In the genomic region with DNA sequence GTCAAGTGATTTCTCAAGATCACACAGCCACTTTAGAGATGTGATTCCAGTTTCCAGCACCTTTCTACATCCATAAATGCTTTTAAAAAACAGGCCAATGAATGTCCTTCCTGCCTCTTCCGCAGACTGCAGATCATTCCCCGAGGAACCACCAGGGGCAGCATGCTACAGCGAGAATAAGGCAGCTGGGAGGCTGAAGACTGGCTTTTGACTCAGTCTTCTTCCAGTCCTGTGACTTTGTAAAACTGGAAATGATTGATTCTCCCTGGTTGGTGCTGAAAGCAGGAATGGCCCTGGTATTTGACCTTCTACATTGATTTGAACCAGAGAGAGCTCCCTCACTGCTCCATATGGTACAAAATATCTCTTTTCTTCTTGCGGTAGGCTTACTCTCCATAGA, we compare ENCODE assay signal across 8 mouse cellular contexts. TPM values are rescaled to one million over a fixed set of nuclear protein-coding genes. Genes with fewer than 3 reads are reported as not detected.
DNase-seq lines count a peak whose midpoint lies in the region; ATAC-seq and TF ChIP-seq lines count a peak whose summit lies in the region.

No protein-coding gene starts in this region.

- 33% methylated on average over 4 of the region's 4 CpGs for WGBS in kidney, adult 2 months
- whole genome bisulfite sequencing in kidney, embryonic 16.5 days, result 31% methylated on average over 4 of the region's 4 CpGs
- 25% methylated on average over 4 of the region's 4 CpGs for WGBS in liver, embryonic 12.5 days (ENCODE audit: insufficient replicate concordance)

- no peak overlapping the region for H3K4me3 ChIP-seq in kidney, adult 2 months (ENCODE audit: insufficient read depth, low read depth, low read length)
- no peak overlapping the region for H3K4me3 ChIP-seq in kidney, embryonic 16.5 days (ENCODE audit: low read length)
- H3K4me3 ChIP-seq in bone marrow macrophage, adult 2 months (ENCODE audit: insufficient read depth, low read length), result no peak overlapping the region
- H3K4me3 ChIP-seq in liver, embryonic 12.5 days, result no peak overlapping the region

- no peak overlapping the region for H3K4me2 ChIP-seq in kidney, embryonic 16.5 days (replicated peaks; ENCODE audit: low read depth, low read length)
- no peak overlapping the region for H3K4me2 ChIP-seq in liver, embryonic 12.5 days

- H3K9ac ChIP-seq in kidney, embryonic 16.5 days (replicated peaks; ENCODE audit: low read length), result no peak overlapping the region
- no peak overlapping the region for H3K9ac ChIP-seq in liver, embryonic 12.5 days

- no peaks in the 10 kb centered on the region for H3K4me1 ChIP-seq in kidney, adult 2 months (ENCODE audit: control insufficient read depth, insufficient read depth, low read length)
- no peaks in the 10 kb centered on the region for H3K4me1 ChIP-seq in kidney, embryonic 16.5 days (ENCODE audit: insufficient read depth, low read length)
- H3K4me1 ChIP-seq in bone marrow macrophage, adult 2 months (ENCODE audit: control insufficient read depth, insufficient read depth, low read length), result peaks cover 19% of the 10 kb centered on the region
- peaks cover 24% of the 10 kb centered on the region for H3K4me1 ChIP-seq in liver, embryonic 12.5 days

- peak; percentile 75 for DNase-seq in kidney, adult 2 months
- peak; percentile 60 for DNase-seq in ES-CJ7 (ENCODE audit: low read depth, low spot score)
- peak; percentile 55 for DNase-seq in retina, embryonic 14.5 days (ENCODE audit: low spot score)
- DNase-seq in layer of hippocampus, postnatal 36 days, result no peak

- no peak overlapping the region for H3K27ac ChIP-seq in kidney, adult 2 months (ENCODE audit: insufficient read depth, low read depth, low read length)
- no peak overlapping the region for H3K27ac ChIP-seq in kidney, embryonic 16.5 days (ENCODE audit: low read length)
- no peak overlapping the region for H3K27ac ChIP-seq in bone marrow macrophage, adult 2 months (ENCODE audit: insufficient read depth, low read depth, low read length)
- H3K27ac ChIP-seq in liver, embryonic 12.5 days, result 0 out of 2 replicates have a peak overlapping the region, but pooled peaks have one; percentile 28

- H3K36me3 ChIP-seq in kidney, adult 2 months (ENCODE audit: control insufficient read depth, insufficient read depth, low read length), result no peaks in the 10 kb centered on the region
- no peaks in the 10 kb centered on the region for H3K36me3 ChIP-seq in kidney, embryonic 16.5 days (ENCODE audit: insufficient read depth, low read length)
- no peaks in the 10 kb centered on the region for H3K36me3 ChIP-seq in liver, embryonic 12.5 days

- no peaks in the 10 kb centered on the region for H3K9me3 ChIP-seq in kidney, embryonic 16.5 days (ENCODE audit: low read length)
- no peaks in the 10 kb centered on the region for H3K9me3 ChIP-seq in liver, embryonic 12.5 days (replicated peaks)

- ATAC-seq in kidney, embryonic 16.5 days (ENCODE audit: low FRiP score, low TSS enrichment), result no peak
- peak; percentile 38 for ATAC-seq in granulocyte monocyte progenitor cell, adult 5-6 weeks (replicated peaks; ENCODE audit: poor library complexity, severe bottlenecking)
- peak; percentile 67; the same call in 1 of the 2 replicates for ATAC-seq in liver, embryonic 12.5 days

- TF ChIP-seq POLR2A in kidney, adult 2 months (IDR thresholded peaks at IDR 0.05; ENCODE audit: low read depth, low read length), result no peak
- no peak for TF ChIP-seq POLR2A in bone marrow macrophage, adult 2 months (IDR thresholded peaks at IDR 0.05; ENCODE audit: borderline replicate concordance, low read depth, low read length)

- peak; percentile 97 for TF ChIP-seq CTCF in kidney, adult 2 months (conservative IDR thresholded peaks at IDR 0.05; ENCODE audit: insufficient read depth, insufficient read length, low read depth, low read length)
- TF ChIP-seq CTCF in bone marrow macrophage, adult 2 months (IDR thresholded peaks at IDR 0.05; ENCODE audit: low read depth, low read length), result peak; percentile 74

- H3K27me3 ChIP-seq in kidney, adult 2 months (replicated peaks; ENCODE audit: control insufficient read depth, insufficient read depth, low read length), result no peaks in the 10 kb centered on the region
- H3K27me3 ChIP-seq in kidney, embryonic 16.5 days (ENCODE audit: insufficient read depth, low read length), result no peaks in the 10 kb centered on the region
- no peaks in the 10 kb centered on the region for H3K27me3 ChIP-seq in liver, embryonic 12.5 days (replicated peaks)

RNA-seq across cellular contexts. Expression of gene Dennd4a, which starts 26.3 kb away (rescaled TPM):
- polyA plus RNA-seq in kidney, adult 2 months (2012; rRNA removed), result 4.5 and 5.1 TPM in 2 replicates
- 5.0 and 5.2 TPM in 2 replicates for polyA plus RNA-seq in kidney, embryonic 16.5 days (2015; fragmentation: Nextera tagmentation; extraction: Ambion mirVana)
- polyA plus RNA-seq in bone marrow macrophage, adult 2 months (2012; ENCODE audit: insufficient read depth, insufficient read length, missing spikeins), result 14.9 and 18.3 TPM in 2 replicates
- total RNA-seq in granulocyte monocyte progenitor cell, adult 5-6 weeks (2014; fragmentation: Nextera tagmentation), result 39.8 and 61.0 TPM in 2 replicates
- 27.5 and 28.0 TPM in 2 replicates for total RNA-seq in granulocyte monocyte progenitor cell, adult 5-6 weeks (2017)
- polyA plus RNA-seq in liver, embryonic 12.5 days (2016; fragmentation: Nextera tagmentation; extraction: Ambion mirVana), result 32.6 and 32.7 TPM in 2 replicates
- total RNA-seq in layer of hippocampus, postnatal 36 days (2021), result 10 to 100 TPM; 41.4 to 41.7 TPM

RNA-seq across cellular contexts. Expression of gene Rab11a, which starts 47.3 kb away (rescaled TPM):
- polyA plus RNA-seq in kidney, adult 2 months (2012; rRNA removed), result 124 and 188 TPM in 2 replicates
- 632 and 680 TPM in 2 replicates for polyA plus RNA-seq in kidney, embryonic 16.5 days (2015; fragmentation: Nextera tagmentation; extraction: Ambion mirVana)
- 349 and 394 TPM in 2 replicates for polyA plus RNA-seq in bone marrow macrophage, adult 2 months (2012; ENCODE audit: insufficient read depth, insufficient read length, missing spikeins)
- 105 and 130 TPM in 2 replicates for total RNA-seq in granulocyte monocyte progenitor cell, adult 5-6 weeks (2014; fragmentation: Nextera tagmentation)
- 92.5 and 116 TPM in 2 replicates for total RNA-seq in granulocyte monocyte progenitor cell, adult 5-6 weeks (2017)
- 240 and 248 TPM in 2 replicates for polyA plus RNA-seq in liver, embryonic 12.5 days (2016; fragmentation: Nextera tagmentation; extraction: Ambion mirVana)
- total RNA-seq in layer of hippocampus, postnatal 36 days (2021), result 100 to 1,000 TPM; 233 to 239 TPM

Comparison
In these comparisons a context has a peak if more than half of its experiments do, and no peak if none do; other contexts are left out.
1. DNase-seq: peak in kidney, adult 2 months (single experiment), ES-CJ7 (single experiment) and retina, embryonic 14.5 days (single experiment); none in layer of hippocampus, postnatal 36 days (0 of 2).